Mouse (Mus musculus) intestine, embryonic 14.5 days (tissue): ENCODE measurements at regions not wholly inside any gene's neighbourhood (a gene's known extent, or its start where the extent isn't known, plus 50 kb on each side); places are given as distances from the start of the nearest gene placed in this dataset.

Experiments used
- ATAC-seq: fragments of 200-750 bp; cut with Nextera tagmentation; replicated peaks from 2 replicates; pipeline ENCODE4 v1.8.0; 2017; ENCODE audit warnings: low read depth, moderate number of reproducible peaks, moderate TSS enrichment, moderate library complexity; ENCODE audit not compliant: low FRiP score, low TSS enrichment
- DNase-seq: peaks from one replicate; pipeline ENCODE4 v3.0.0-alpha.2; 2018; ENCODE audit warnings: low spot score
- H3K27ac ChIP-seq: fragments of 300-500 bp; sonication (generic); 2 replicates; pipeline ENCODE4 v1.5.1; 2014; ENCODE audit warnings: low read depth, mild to moderate bottlenecking, control low read depth
- H3K27me3 ChIP-seq: fragments of 300-500 bp; sonication (generic); replicated peaks from 2 replicates; pipeline ENCODE4 v1.6.1; 2014; ENCODE audit warnings: low read length, control low read depth; ENCODE audit not compliant: control insufficient read depth, insufficient read depth
- H3K36me3 ChIP-seq: fragments of 300-500 bp; sonication (generic); 2 replicates; pipeline ENCODE4 v1.6.1; 2014; ENCODE audit warnings: low read length, control low read depth; ENCODE audit not compliant: control insufficient read depth, insufficient read depth
- H3K4me1 ChIP-seq: fragments of 300-500 bp; sonication (generic); replicated peaks from 2 replicates; pipeline ENCODE4 v1.6.1; 2014; ENCODE audit warnings: low read length, control low read depth, mixed read lengths; ENCODE audit not compliant: control insufficient read depth, insufficient read depth
- H3K4me2 ChIP-seq: fragments of 300-500 bp; sonication (generic); 2 replicates; pipeline ENCODE4 v1.6.1; 2014; ENCODE audit warnings: low read length
- H3K4me3 ChIP-seq: fragments of 300-500 bp; sonication (generic); 2 replicates; pipeline ENCODE4 v1.5.1; 2014; ENCODE audit warnings: low read depth, low read length, control low read depth, mixed read lengths
- H3K9ac ChIP-seq: fragments of 300-500 bp; sonication (generic); 2 replicates; pipeline ENCODE4 v1.6.1; 2014; ENCODE audit warnings: mild to moderate bottlenecking, low read length
- H3K9me3 ChIP-seq: fragments of 300-500 bp; sonication (generic); 2 replicates; pipeline ENCODE4 v1.6.1; 2016; ENCODE audit warnings: low read length, control low read depth; ENCODE audit not compliant: control insufficient read depth
- WGBS: fragments of 180-500 bp; shearing (Covaris S2); extraction: QIAGEN DNeasy Blood & Tissue Kit; methylation state at CpG from one replicate; pipeline ENCODE4 v1.1.7; 2014; 5-methylcytosine and 5-hydroxymethylcytosine counted together

- no peak overlapping the region for H3K27ac ChIP-seq
- no peak for DNase-seq
- no peak overlapping the region for H3K4me3 ChIP-seq
- H3K9ac ChIP-seq = no peak overlapping the region
- H3K36me3 ChIP-seq = no peaks in the 10 kb centered on the region
- H3K4me1 ChIP-seq = peaks cover 11% of the 10 kb centered on the region; the same call in 1 of the 2 replicates
- WGBS = 56% methylated on average over 9 of the region's 9 CpGs
- no peaks in the 10 kb centered on the region for H3K9me3 ChIP-seq
- ATAC-seq = peak; percentile 36; the same call in 1 of the 2 replicates
- peak overlapping the region; percentile 36 for H3K4me2 ChIP-seq
- no peaks in the 10 kb centered on the region for H3K27me3 ChIP-seq
Observed at GRCm38 (mm10) chr11:112621385-112622120, 160.5 kb upstream of the Sox9 start.

- DNase-seq = no peak
Observed at GRCm38 (mm10) chr11:112649298-112649697, 132.7 kb upstream of the Sox9 start.

GRCm38 (mm10) chr11:112657410-112658159 is 124.4 kb upstream of the Sox9 start:
- H3K27me3 ChIP-seq = no peaks in the 10 kb centered on the region
- H3K9me3 ChIP-seq = no peaks in the 10 kb centered on the region
- no peaks in the 10 kb centered on the region for H3K4me1 ChIP-seq
- H3K27ac ChIP-seq = no peak overlapping the region
- H3K4me3 ChIP-seq = no peak overlapping the region
- no peak for DNase-seq
- H3K4me2 ChIP-seq = no peak overlapping the region
- no peak overlapping the region for H3K9ac ChIP-seq
- no peaks in the 10 kb centered on the region for H3K36me3 ChIP-seq
- whole genome bisulfite sequencing = 77% methylated on average over 11 of the region's 11 CpGs
- ATAC-seq = no peak

More at GRCm38 (mm10) chr11:112649298-112649697, 132.7 kb upstream of the Sox9 start:
- Histone ChIP-seq H3K4me3 (no peak overlapping the region), H3K27me3 (no peaks in the 10 kb centered on the region), H3K4me2 (no peak overlapping the region), H3K9me3 (no peaks in the 10 kb centered on the region), H3K36me3 (no peaks in the 10 kb centered on the region), H3K27ac (no peak overlapping the region), H3K4me1 (0 out of 2 replicates have a peak, but pooled peaks cover 3% of the 10 kb centered on the region), H3K9ac (no peak overlapping the region)
- no peak for ATAC-seq
- 31% methylated on average over 9 of the region's 9 CpGs for WGBS

- Histone ChIP-seq H3K4me1 (no peaks in the 10 kb centered on the region), H3K9me3 (no peaks in the 10 kb centered on the region), H3K27me3 (no peaks in the 10 kb centered on the region), H3K4me2 (no peak overlapping the region), H3K4me3 (no peak overlapping the region), H3K36me3 (no peaks in the 10 kb centered on the region), H3K9ac (no peak overlapping the region), H3K27ac (no peak overlapping the region)
- ATAC-seq (no peak), DNase-seq (no peak)
- 60% methylated on average over 3 of the region's 3 CpGs for WGBS
Observed at GRCm38 (mm10) chr11:112659911-112660310, 122.1 kb upstream of the Sox9 start.

GRCm38 (mm10) chr11:112661426-112661825 is 120.6 kb upstream of the Sox9 start:
- no peaks in the 10 kb centered on the region for H3K36me3 ChIP-seq
- no peak for ATAC-seq
- 88% methylated on average over 7 of the region's 7 CpGs for WGBS

GRCm38 (mm10) chr11:112667311-112667710 is 114.7 kb upstream of the Sox9 start:
- DNase-seq = no peak
- Histone ChIP-seq H3K9me3 (no peaks in the 10 kb centered on the region), H3K4me2 (no peak overlapping the region), H3K27ac (no peak overlapping the region), H3K27me3 (no peaks in the 10 kb centered on the region), H3K36me3 (no peaks in the 10 kb centered on the region), H3K4me1 (no peaks in the 10 kb centered on the region), H3K9ac (no peak overlapping the region), H3K4me3 (no peak overlapping the region)
- no peak for ATAC-seq
- 80% methylated on average over 7 of the region's 7 CpGs for WGBS

More at GRCm38 (mm10) chr11:112661426-112661825, 120.6 kb upstream of the Sox9 start:
- no peak overlapping the region for H3K9ac ChIP-seq
- H3K4me1 ChIP-seq = no peaks in the 10 kb centered on the region
- H3K4me3 ChIP-seq = no peak overlapping the region
- DNase-seq = no peak
- no peaks in the 10 kb centered on the region for H3K9me3 ChIP-seq
- H3K27ac ChIP-seq = no peak overlapping the region
- no peaks in the 10 kb centered on the region for H3K27me3 ChIP-seq
- no peak overlapping the region for H3K4me2 ChIP-seq

- Histone ChIP-seq H3K4me3 (no peak overlapping the region), H3K27ac (no peak overlapping the region), H3K9me3 (no peaks in the 10 kb centered on the region), H3K4me1 (no peaks in the 10 kb centered on the region), H3K9ac (no peak overlapping the region), H3K4me2 (no peak overlapping the region), H3K36me3 (no peaks in the 10 kb centered on the region), H3K27me3 (no peaks in the 10 kb centered on the region)
- WGBS = 86% methylated on average over 4 of the region's 4 CpGs
- DNase-seq (no peak), ATAC-seq (no peak)
Observed at GRCm38 (mm10) chr11:112672086-112672485, 109.9 kb upstream of the Sox9 start.

GRCm38 (mm10) chr11:112690047-112690446 is 92.0 kb upstream of the Sox9 start:
- Histone ChIP-seq H3K4me2 (no peak overlapping the region), H3K4me1 (no peaks in the 10 kb centered on the region), H3K9me3 (no peaks in the 10 kb centered on the region), H3K4me3 (no peak overlapping the region), H3K36me3 (no peaks in the 10 kb centered on the region), H3K27me3 (no peaks in the 10 kb centered on the region), H3K27ac (no peak overlapping the region), H3K9ac (no peak overlapping the region)
- ATAC-seq (no peak), DNase-seq (no peak)
- 72% methylated on average over 4 of the region's 4 CpGs for WGBS
